Mouse (Mus musculus) heart, postnatal 25 days (tissue): ENCODE results near the gene Maml2. TPM values are rescaled to one million over a fixed set of nuclear protein-coding genes. Genes with fewer than 3 reads are reported as not detected.

Experiments used
- DNase-seq: peaks from one replicate; pipeline ENCODE4 v3.0.0; 2022; ENCODE audit warnings: low spot score
- intact Hi-C: fragments of 180-260 bp; cut with DNase I; formaldehyde crosslinking; loops from one replicate; pipeline ENCODE4 v1.15.1; 2025
- total RNA-seq, 2 experiments: library from RNA; stranded (reverse); gene quantifications; 2 replicates each; pipeline ENCODE4 v1.2.3; 2021

The Maml2 gene
- total RNA-seq, 2 experiments from 2014 or later = 5.0 to 6.4 TPM

DNA sequence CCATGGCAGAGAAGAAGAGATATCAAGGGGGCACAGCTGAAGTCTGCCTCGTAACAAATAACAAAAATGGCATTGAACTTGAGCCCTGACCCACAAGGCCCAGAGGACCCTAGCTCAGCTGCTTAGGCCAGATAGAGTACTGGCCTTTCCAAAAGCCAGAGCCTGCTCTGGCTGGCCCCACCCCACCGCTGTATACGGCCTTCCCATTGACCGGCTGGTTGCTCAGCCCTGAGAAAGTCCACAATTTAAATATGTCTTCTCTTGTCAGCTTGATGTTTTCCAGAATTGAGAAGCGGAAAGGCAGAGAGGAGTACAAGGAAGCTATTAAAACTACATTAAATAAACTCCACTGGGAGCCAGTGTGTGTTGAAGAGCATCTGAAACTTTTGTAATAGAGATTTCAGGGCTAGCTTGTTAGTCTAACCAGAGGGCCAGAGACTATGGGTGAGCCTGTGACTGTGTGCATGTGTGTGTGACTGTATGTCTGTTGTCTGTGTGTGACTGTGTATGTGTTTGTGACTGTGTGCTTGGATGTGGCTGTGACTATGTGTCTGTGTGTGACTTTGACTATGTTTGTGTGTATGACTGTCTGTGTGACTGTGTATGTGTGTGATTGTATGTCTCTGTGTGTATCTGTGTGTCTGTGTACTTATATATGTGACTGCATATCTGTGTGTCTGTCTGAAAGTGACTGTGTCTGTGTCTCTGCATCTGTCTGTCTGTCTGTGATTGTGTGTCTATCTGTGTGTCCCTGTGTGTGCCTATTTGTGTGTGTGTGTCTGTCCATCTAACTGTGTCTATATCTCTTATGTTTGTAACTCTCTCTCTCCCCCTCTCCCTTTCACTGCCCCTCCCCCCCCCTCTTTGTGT lies 185.7 kb downstream of the Maml2 start:
- intact Hi-C loops = no loop called here
- DNase-seq = no peak

DNA sequence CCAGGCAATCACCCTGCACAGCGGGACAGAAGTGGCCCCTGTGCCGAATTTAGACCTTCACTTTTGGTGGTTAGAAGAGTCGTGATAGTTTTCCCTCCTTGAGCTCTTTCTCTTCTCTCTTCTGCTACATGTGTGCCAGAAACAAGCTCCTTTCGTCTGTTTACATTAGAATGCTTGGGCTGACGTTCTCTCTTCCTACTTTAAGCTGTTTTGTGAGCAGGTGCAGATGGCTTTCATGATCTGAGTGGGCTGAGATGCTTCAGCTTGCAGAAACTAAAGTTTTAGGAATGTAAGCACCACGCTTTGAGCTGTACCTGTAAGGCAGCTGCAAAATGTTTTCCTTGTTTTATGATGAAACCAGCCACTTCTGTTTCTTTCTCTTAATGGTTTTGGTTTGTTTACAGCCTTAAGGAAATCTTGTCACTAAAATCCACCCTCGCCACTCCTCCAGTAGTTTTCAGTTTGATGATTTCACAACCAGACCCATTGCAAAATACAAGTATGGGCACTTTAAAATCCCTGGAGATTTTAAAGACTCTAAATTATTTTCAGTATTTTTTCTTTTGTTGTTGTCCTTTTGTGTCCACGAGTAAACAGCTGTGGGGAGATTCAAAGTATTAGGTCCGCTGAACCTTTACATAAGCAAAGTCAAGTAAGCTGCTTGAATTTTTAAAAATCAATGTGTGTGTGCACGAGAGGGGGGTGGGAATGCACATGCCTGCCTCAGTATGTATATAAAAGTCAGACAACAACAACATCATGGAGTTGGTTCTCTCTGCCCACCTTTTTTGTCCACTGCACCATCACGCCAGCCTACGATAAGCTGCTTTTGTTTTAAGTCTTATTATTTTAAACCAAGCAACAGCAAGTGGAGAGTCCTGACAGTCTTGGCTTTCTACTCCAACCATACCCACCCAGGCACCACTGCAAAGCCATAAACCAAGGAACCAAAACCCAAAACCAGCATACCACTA lies 186.8 kb downstream of the Maml2 start:
- intact Hi-C loops = no loop called here
- DNase-seq = no peak

- intact Hi-C loops = no loop called here
- DNase-seq = no peak
These were observed 188.2 kb downstream of the Maml2 start for GRCm38 (mm10) chr9:13485914-13486313.

GRCm38 (mm10) chr9:13491107-13491506 lies 193.3 kb downstream of the Maml2 start:
- intact Hi-C loops = no loop called here
- no peak for DNase-seq

DNA sequence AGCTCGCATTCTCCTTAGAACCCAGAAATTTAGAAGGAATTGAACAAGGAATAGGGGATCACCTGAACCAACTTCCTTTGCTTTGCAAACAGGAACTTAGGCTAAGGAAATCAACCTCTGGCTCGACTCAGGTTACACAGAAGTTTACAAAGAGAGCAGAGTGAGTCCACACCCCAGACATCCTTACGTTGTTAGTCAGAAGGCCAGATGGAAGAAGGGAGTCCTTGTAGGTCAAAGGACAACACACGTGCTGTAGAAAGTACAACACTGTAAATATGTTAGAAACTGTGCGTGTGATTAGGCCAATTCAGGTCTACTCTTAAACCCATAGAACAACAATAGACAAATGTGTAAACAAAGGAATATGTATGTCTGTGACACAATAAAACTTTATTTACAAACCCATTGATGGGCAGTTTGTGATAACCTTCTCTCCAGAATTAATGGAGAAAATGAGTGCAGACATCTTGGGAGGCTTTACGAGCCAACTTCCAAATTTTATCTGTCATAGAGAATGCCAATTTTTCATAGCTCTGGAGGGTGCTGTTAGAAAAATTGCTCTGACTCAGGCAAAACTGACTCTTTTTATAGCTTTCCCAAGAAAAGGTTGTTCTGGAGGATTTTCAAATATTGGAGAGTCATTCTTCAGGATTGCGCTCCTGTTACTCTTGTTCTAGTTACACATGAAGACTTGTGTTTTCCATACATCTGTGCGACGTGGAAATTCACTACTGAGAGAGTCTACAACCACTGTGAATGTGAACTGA lies 194.3 kb downstream of the Maml2 start:
- no peak for DNase-seq
- intact Hi-C loops = no loop called here

GRCm38 (mm10) chr9:13492807-13493206 lies 195.1 kb downstream of the Maml2 start:
- intact Hi-C loops = no loop called here
- no peak for DNase-seq

- DNase-seq = no peak
- intact Hi-C loops = no loop called here
These were observed 196.0 kb downstream of the Maml2 start for GRCm38 (mm10) chr9:13493746-13494145.

DNA sequence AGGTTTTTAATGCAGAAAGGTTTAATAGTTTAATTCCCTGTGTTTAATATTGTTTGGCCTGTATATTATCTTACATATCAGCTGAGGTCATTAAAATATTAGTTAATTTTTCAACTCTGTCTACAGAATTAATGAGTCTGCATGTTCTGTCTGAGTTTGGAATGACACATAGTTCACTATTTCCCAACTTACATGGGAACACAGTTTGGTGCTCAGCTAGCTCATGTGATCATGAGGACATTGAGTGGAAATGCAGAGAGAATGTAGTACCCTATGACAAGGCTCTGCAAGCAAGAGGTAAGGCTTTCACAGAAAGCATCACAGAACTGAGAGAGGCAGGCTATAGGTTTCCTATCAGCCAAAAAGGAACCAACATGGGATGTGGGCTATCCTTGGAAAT lies 197.8 kb downstream of the Maml2 start:
- intact Hi-C loops = no loop called here
- no peak for DNase-seq

- DNase-seq = no peak
- intact Hi-C loops = no loop called here
These were observed 199.3 kb downstream of the Maml2 start for GRCm38 (mm10) chr9:13497016-13497415.

DNA sequence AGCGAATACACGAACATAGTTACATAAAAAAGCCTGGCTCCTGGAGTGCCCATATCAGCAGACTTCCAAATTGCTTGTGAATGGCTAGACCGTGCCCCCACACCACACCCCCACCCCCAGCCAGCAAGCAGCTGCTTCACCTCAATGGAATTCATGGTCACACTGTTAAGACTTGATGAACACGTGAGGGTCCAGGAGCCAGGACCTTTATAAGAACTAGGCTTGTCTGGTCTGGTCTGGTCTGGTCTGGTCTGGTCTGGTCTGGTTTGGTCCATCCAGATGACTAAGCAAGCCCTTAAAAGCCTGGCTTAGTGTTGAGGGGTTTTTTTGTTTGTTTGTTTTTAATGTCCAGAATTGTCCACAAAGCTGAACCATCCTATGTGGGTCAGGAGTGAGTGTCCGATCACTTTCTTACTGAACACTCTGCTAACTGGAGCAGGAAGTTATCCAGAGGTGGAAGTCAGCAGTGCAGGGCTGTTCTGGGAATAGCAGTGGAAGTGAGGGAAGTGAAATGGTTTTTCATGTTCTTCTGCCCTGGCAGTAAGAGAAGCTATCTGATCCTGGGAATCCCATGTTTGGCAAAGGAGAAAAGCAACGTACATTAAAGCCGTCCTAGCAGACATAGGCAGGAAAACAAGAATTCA lies 200.1 kb downstream of the Maml2 start:
- peak; percentile 37 for DNase-seq
- intact Hi-C loops = no loop called here

- intact Hi-C loops = no loop called here
- no peak for DNase-seq
These were observed 202.3 kb downstream of the Maml2 start for GRCm38 (mm10) chr9:13500045-13500444.

- intact Hi-C loops = loop anchor here (5.0 kb wide), 1 partner anchor 208 kb away; the partner anchor contains the start of gene Maml2
- no peak for DNase-seq
These were observed 207.3 kb downstream of the Maml2 start for GRCm38 (mm10) chr9:13505024-13505423.

DNA sequence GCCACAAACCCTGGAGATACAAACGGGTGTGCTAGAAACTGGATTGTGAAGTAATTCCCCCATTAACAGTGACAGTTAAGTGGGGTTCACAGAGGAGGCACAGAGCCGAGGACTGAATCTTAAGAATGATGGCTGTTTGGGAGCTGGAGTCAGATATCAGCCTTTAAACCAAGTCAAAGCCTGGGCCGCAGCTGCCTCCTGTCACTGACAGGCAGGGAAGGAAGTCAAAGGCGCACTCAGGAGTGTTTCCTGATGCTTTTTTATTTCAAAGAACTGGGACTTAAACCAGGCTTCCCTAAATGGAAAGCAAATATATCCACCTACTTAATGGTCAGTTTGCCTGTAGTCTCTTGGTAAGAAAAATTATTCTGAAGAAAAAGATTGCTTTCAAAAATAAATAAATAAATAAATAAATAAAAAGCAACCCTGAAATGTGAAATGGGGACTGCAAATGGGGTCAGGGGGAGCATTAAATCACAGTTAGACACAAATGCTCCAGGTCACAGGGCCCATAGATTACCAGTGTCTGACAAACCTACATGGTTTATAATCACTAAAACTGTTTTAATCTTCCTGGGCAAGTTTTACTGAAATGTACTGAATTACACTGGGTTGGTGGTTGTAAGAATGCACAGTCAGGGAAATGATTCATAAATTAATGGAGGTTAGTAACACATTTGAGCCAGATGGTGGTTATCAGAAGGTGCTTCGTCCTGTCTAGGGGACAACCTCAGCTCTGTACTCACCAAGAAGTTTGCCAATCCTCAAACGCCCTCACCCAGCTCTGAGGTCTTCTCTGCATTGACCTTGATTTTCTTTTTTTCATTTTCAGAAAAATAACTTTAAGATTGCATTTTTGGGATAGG lies 209.4 kb downstream of the Maml2 start:
- DNase-seq = peak; percentile 23
- intact Hi-C loops = loop anchor here (5.0 kb wide), 1 partner anchor 210 kb away; the partner anchor contains the start of gene Maml2

DNA sequence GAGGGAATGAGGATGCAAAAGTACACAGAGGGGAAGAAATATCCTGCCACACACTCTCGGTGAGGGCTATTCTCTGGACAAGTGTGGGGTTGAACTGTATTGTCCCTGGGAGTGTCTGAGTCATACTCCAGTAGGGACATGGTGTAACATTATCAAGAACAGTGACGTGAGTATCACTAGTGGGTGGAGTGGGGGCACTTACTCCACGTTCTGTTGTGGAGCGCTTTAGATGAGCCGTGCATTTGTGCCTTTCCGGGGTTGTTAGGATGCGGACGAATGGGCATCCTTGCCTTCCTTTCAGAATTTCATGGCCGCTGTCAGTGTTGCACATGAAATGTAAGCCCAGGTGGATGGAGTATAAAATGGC lies 210.0 kb downstream of the Maml2 start:
- no peak for DNase-seq
- intact Hi-C loops = loop anchor here (5.0 kb wide), 1 partner anchor 211 kb away; the partner anchor contains the start of gene Maml2

GRCm38 (mm10) chr9:13509751-13510150 lies 212.0 kb downstream of the Maml2 start:
- no peak for DNase-seq
- intact Hi-C loops = loop anchor here (5.0 kb wide), 2 partner anchors 143 to 212 kb away; partner anchors contain the start of gene Maml2

DNA sequence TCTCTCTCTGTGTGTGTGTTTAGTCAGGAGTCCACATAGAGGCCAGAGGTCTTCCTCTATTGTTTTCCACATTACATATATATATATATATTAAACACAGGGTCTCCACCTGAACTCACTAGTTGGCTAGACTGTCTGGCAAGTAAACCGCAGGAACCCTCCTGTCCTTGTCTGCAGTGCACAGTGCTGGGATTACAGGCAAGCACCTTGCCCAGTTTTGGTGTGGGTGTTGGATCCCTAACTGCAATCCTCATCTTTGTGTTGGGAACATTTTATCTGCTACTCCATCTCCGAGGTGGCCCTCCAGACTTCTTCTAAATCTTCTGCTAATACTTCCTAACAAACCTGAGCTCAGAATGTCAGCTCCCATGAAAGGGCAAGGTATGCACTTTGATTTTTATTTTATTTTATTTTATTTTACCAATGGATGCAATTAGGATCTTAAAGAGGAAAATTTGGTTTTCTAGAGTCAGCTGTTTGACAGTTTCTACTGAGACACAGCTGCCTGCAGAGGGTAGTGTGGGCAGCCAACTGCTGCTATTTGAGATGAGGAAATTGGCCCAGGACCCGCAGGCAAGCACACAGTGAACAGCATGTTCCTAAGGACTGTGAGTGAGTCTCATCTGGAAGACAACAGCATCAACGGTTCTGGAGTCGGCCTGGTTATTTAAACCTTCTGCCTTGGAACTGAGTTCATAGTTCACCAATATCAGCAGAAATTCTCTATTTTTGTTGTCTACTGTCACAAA lies 213.0 kb downstream of the Maml2 start:
- peak; percentile 74 for DNase-seq
- intact Hi-C loops = loop anchor here (5.0 kb wide), 1 partner anchor 142 kb away; no protein-coding TSS in a partner anchor

DNA sequence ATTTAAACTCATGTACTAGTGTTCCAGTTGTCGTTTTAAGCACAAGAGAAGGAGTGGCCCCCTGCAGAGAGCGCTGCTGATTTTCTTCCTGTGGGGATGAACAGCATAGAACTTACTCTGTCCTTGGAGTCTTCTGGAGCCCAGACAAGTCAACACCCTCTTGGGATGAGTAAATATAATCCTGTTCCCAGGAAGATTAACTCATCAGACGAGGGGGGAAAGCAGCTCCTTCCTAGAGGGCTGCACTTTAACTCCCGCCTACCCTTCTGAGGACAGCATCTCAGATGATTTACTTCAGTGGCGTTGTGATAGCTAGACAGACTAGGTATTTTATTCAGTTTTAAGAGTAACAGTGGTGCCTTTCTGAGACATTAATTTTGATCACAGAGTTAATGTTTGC lies 215.4 kb downstream of the Maml2 start:
- DNase-seq = no peak
- intact Hi-C loops = loop anchor here (5.0 kb wide), 1 partner anchor 139 kb away; no protein-coding TSS in a partner anchor
